Mouse (Mus musculus): ENCODE measurements at regions not wholly inside any gene's neighbourhood (a gene's known extent, or its start where the extent isn't known, plus 50 kb on each side); places are given as distances from the start of the nearest gene placed in this dataset.

- no peak for DNase-seq
- H3K27me3 ChIP-seq (ENCODE audit: control insufficient read depth, insufficient read depth, low read length), result no peaks in the 10 kb centered on the region
- no peaks in the 10 kb centered on the region for H3K4me1 ChIP-seq (replicated peaks; ENCODE audit: control insufficient read depth, insufficient read depth, low read length)
- H3K36me3 ChIP-seq (ENCODE audit: control insufficient read depth, insufficient read depth, low read length), result no peaks in the 10 kb centered on the region
- no peak overlapping the region for H3K4me3 ChIP-seq (ENCODE audit: control insufficient read depth, insufficient read depth, low read length)
- 73% methylated on average over 6 of the region's 6 CpGs for WGBS
- no peak overlapping the region for H3K27ac ChIP-seq (ENCODE audit: control insufficient read depth, insufficient read depth, low read length)
- no peak for TF ChIP-seq CTCF (IDR thresholded peaks at IDR 0.05; ENCODE audit: borderline replicate concordance, control insufficient read depth, extremely low read depth, insufficient read depth, low read length, poor library complexity)
- TF ChIP-seq POLR2A (IDR thresholded peaks at IDR 0.05; ENCODE audit: control insufficient read depth, extremely low read depth, insufficient read depth, low read length, poor library complexity), result no peak
Measured at GRCm38 (mm10) chr9:31529021-31529420, 64.8 kb upstream of the Tmem45b start.

- no peak for TF ChIP-seq POLR2A (IDR thresholded peaks at IDR 0.05; ENCODE audit: control insufficient read depth, extremely low read depth, insufficient read depth, low read length, poor library complexity)
- TF ChIP-seq CTCF (IDR thresholded peaks at IDR 0.05; ENCODE audit: borderline replicate concordance, control insufficient read depth, extremely low read depth, insufficient read depth, low read length, poor library complexity), result no peak
- H3K4me1 ChIP-seq (replicated peaks; ENCODE audit: control insufficient read depth, insufficient read depth, low read length), result no peaks in the 10 kb centered on the region
- no peak for DNase-seq
- H3K36me3 ChIP-seq (ENCODE audit: control insufficient read depth, insufficient read depth, low read length), result no peaks in the 10 kb centered on the region
- WGBS, result 89% methylated on average over 2 of the region's 2 CpGs
- no peak overlapping the region for H3K27ac ChIP-seq (ENCODE audit: control insufficient read depth, insufficient read depth, low read length)
- H3K27me3 ChIP-seq (ENCODE audit: control insufficient read depth, insufficient read depth, low read length), result no peaks in the 10 kb centered on the region
- no peak overlapping the region for H3K4me3 ChIP-seq (ENCODE audit: control insufficient read depth, insufficient read depth, low read length)
Measured at GRCm38 (mm10) chr9:31527216-31527615, 63.0 kb upstream of the Tmem45b start.
